Mouse (Mus musculus) kidney, embryonic 16.5 days (tissue): ENCODE data around the gene Rbm20. TPM values are rescaled to one million over a fixed set of nuclear protein-coding genes. Genes with fewer than 3 reads are reported as not detected.

Source experiments
- ATAC-seq: fragments of 200-750 bp; cut with Nextera tagmentation; 2 replicates; pipeline ENCODE4 v1.8.0; 2017; ENCODE audit warnings: moderate TSS enrichment; ENCODE audit not compliant: low FRiP score, low TSS enrichment
- H3K27ac ChIP-seq: fragments of 300-500 bp; sonication (generic); 2 replicates; pipeline ENCODE4 v1.5.1; 2014; ENCODE audit warnings: low read length
- H3K27me3 ChIP-seq: fragments of 300-500 bp; sonication (generic); 2 replicates; pipeline ENCODE4 v1.6.1; 2014; ENCODE audit warnings: low read length, control low read depth, mixed read lengths; ENCODE audit not compliant: insufficient read depth
- H3K36me3 ChIP-seq: fragments of 300-500 bp; sonication (generic); 2 replicates; pipeline ENCODE4 v1.6.1; 2014; ENCODE audit warnings: low read length, control low read depth, mixed read lengths; ENCODE audit not compliant: insufficient read depth
- H3K4me1 ChIP-seq: fragments of 300-500 bp; sonication (generic); 2 replicates; pipeline ENCODE4 v1.6.1; 2014; ENCODE audit warnings: low read length, control low read depth, mixed read lengths; ENCODE audit not compliant: insufficient read depth
- H3K4me2 ChIP-seq: fragments of 300-500 bp; sonication (generic); replicated peaks from 2 replicates; pipeline ENCODE4 v1.6.1; 2014; ENCODE audit warnings: low read depth, low read length
- H3K4me3 ChIP-seq: fragments of 300-500 bp; sonication (generic); 2 replicates; pipeline ENCODE4 v1.5.1; 2014; ENCODE audit warnings: mild to moderate bottlenecking, low read length
- H3K9ac ChIP-seq: fragments of 300-500 bp; sonication (generic); replicated peaks from 2 replicates; pipeline ENCODE4 v1.6.1; 2014; ENCODE audit warnings: low read length
- H3K9me3 ChIP-seq: fragments of 300-500 bp; sonication (generic); 2 replicates; pipeline ENCODE4 v1.6.1; 2016; ENCODE audit warnings: low read length, control low read depth
- WGBS: fragments of 180-500 bp; shearing (Covaris S2); extraction: QIAGEN DNeasy Blood & Tissue Kit; methylation state at CpG from one replicate; pipeline ENCODE4 v1.1.7; 2014; 5-methylcytosine and 5-hydroxymethylcytosine counted together
- polyA plus RNA-seq: library from polyadenylated mRNA; unstranded; fragments of >200 nt; fragmentation: Nextera tagmentation; extraction: Ambion mirVana; gene quantifications from 2 replicates; pipeline ENCODE4 v1.2.1, GENCODE M21; 2015

Rbm20 gene
- polyA plus RNA-seq, 1 experiment from 2014 or later: 2.5 TPM

DNA sequence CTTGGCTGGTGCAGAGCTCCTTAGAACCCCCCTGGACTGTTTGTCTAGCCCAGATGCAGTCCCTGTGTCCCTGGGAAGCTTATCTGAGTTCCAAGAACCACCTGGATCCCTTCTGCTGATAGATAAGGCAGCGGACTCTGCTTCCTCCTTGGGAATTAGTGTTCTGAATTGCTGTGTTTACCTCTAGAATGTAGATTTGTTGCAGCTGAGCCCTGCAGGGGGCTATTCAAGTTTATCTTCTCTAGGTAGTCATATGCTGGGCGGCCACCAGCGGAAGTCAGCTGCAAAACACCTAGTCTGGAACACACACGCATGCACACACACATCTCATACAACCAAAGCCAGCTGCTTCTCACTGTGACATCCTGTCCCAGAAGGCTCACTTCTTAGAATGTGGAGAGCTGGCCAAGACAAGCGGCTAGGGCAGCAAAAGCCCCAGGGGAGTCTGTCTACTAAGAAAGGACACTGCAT lies 213.7 kb downstream of the Rbm20 start:
- Histone ChIP-seq H3K9ac (no peak overlapping the region), H3K9me3 (no peaks in the 10 kb centered on the region), H3K4me1 (peaks cover 24% of the 10 kb centered on the region; the same call in 1 of the 2 replicates), H3K27ac (no peak overlapping the region), H3K4me2 (no peak overlapping the region), H3K4me3 (no peak overlapping the region), H3K36me3 (no peaks in the 10 kb centered on the region), H3K27me3 (no peaks in the 10 kb centered on the region)
- no peak for ATAC-seq
- WGBS: 72% methylated on average over 5 of the region's 5 CpGs

- Histone ChIP-seq H3K36me3 (no peaks in the 10 kb centered on the region), H3K27ac (peak overlapping the region; percentile 78), H3K4me1 (peaks cover 24% of the 10 kb centered on the region; the same call in 1 of the 2 replicates), H3K27me3 (no peaks in the 10 kb centered on the region), H3K9me3 (no peaks in the 10 kb centered on the region), H3K4me3 (no peak overlapping the region), H3K9ac (no peak overlapping the region), H3K4me2 (no peak overlapping the region)
- ATAC-seq: no peak
- WGBS: 96% methylated on average over 2 of the region's 2 CpGs
These were observed 214.5 kb downstream of the Rbm20 start for GRCm38 (mm10) chr19:53891569-53891968.

- WGBS: 42% methylated on average over 3 of the region's 3 CpGs
- Histone ChIP-seq H3K4me2 (no peak within 1 kb of the TSS; the same call in 1 of the 2 replicates), H3K36me3 (no peaks in the 10 kb centered on the region), H3K9me3 (no peaks in the 10 kb centered on the region), H3K4me1 (peaks cover 24% of the 10 kb centered on the region; the same call in 1 of the 2 replicates), H3K27ac (peak within 1 kb of the TSS; percentile 78), H3K9ac (no peak within 1 kb of the TSS), H3K4me3 (no peak within 1 kb of the TSS), H3K27me3 (no peaks in the 10 kb centered on the region)
- peak; percentile 82 for ATAC-seq
These were observed 215.0 kb downstream of the Rbm20 start, which contains the start of gene Pdcd4 for GRCm38 (mm10) chr19:53892061-53892460. Gene Pdcd4, plus strand, starts transcription at chr19:53892231.

GRCm38 (mm10) chr19:53892838-53893359 lies 215.8 kb downstream of the Rbm20 start:
- Histone ChIP-seq H3K9ac (no peak overlapping the region), H3K9me3 (no peaks in the 10 kb centered on the region), H3K27ac (peak overlapping the region; percentile 78; the same call in 1 of the 2 replicates), H3K4me1 (peaks cover 24% of the 10 kb centered on the region; the same call in 1 of the 2 replicates), H3K27me3 (no peaks in the 10 kb centered on the region), H3K4me3 (no peak overlapping the region), H3K36me3 (no peaks in the 10 kb centered on the region), H3K4me2 (no peak overlapping the region)
- WGBS: 61% methylated on average over 9 of the region's 9 CpGs
- no peak for ATAC-seq

DNA sequence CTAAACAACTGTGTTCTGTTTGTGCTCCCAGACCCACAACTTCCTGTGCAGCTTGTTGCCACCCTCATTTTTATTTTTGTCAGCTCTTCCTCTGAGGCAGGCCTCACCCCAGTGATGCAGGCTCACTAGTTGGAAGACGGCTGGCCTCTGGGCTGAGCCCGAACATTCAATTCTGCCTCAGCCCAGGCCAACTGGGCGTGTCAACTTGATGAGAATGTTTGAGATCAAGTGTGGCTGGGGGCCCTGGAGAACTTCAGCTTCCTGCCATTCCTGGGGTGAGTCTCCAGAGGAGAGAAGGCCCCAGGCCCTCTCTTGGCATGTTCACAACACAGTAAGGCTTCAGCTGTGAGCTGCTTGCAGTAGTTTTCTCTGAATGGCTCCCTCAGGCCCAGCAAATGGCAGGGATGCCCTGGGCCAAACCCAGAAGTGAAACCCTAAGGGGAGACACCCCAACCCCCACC lies 216.6 kb downstream of the Rbm20 start:
- H3K4me1 ChIP-seq: peaks cover 24% of the 10 kb centered on the region; the same call in 1 of the 2 replicates
- no peak overlapping the region for H3K4me3 ChIP-seq
- WGBS: 69% methylated on average over 3 of the region's 3 CpGs
- no peaks in the 10 kb centered on the region for H3K36me3 ChIP-seq
- no peak overlapping the region for H3K27ac ChIP-seq
- no peaks in the 10 kb centered on the region for H3K9me3 ChIP-seq
- no peaks in the 10 kb centered on the region for H3K27me3 ChIP-seq
- no peak overlapping the region for H3K4me2 ChIP-seq
- ATAC-seq: no peak
- no peak overlapping the region for H3K9ac ChIP-seq

DNA sequence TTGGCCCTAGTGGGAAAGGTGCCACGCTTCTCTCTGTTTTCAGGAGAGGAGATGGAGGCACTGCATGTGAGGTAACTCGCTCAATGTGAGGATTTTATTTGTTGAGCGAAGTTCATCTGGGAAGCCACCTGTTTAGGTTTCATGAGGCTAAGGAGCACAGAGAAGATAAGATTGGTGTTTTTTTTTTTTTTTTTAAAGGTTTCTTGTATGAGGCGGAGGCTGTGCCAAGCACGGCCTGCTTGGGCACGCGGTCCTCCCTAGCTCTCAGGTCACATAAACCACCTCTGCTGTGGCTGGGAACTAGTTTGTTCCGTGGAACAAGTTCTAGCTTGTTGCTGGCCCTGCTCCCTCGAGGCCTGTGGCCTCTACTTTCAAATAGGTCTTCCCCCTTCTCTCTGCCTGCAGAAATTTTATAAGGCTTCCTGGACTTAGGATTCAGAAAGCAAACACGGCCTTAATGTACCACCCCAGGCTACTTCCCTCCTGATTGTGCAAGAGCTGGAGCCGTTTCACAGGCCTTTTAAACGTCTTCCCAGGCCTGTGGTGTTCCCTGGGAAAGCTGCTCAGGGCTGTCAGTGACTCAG lies 217.5 kb downstream of the Rbm20 start:
- H3K4me3 ChIP-seq: no peak overlapping the region
- H3K9me3 ChIP-seq: no peaks in the 10 kb centered on the region
- H3K27ac ChIP-seq: no peak overlapping the region
- H3K4me1 ChIP-seq: peaks cover 24% of the 10 kb centered on the region; the same call in 1 of the 2 replicates
- H3K27me3 ChIP-seq: no peaks in the 10 kb centered on the region
- no peaks in the 10 kb centered on the region for H3K36me3 ChIP-seq
- ATAC-seq: no peak
- WGBS: 71% methylated on average over 12 of the region's 12 CpGs
- H3K4me2 ChIP-seq: no peak overlapping the region
- H3K9ac ChIP-seq: no peak overlapping the region

DNA sequence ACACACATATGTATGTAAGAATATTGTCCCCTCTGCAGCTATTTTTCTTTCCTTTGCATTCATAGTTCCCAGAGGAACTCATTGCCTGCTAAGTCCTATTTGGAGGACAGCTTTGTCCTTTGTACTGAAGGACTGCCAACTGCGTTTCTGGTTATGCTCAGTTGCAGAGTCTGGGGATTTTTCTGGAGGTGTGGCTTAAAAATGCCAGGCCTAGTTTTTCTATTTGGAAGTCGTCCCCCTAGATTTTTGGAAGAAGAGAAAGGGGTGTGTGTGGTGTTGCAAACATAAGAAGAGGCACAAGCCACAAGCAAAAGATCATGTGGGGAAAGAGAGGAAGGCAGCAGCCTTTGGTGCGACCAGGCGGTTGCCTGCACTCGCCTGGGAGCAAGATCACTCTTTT lies 220.9 kb downstream of the Rbm20 start:
- Histone ChIP-seq H3K9ac (no peak overlapping the region), H3K27ac (no peak overlapping the region), H3K9me3 (no peaks in the 10 kb centered on the region), H3K4me2 (no peak overlapping the region), H3K36me3 (no peaks in the 10 kb centered on the region), H3K4me1 (peaks cover 19% of the 10 kb centered on the region), H3K27me3 (no peaks in the 10 kb centered on the region), H3K4me3 (no peak overlapping the region)
- no peak for ATAC-seq
- 81% methylated on average over 5 of the region's 5 CpGs for WGBS

DNA sequence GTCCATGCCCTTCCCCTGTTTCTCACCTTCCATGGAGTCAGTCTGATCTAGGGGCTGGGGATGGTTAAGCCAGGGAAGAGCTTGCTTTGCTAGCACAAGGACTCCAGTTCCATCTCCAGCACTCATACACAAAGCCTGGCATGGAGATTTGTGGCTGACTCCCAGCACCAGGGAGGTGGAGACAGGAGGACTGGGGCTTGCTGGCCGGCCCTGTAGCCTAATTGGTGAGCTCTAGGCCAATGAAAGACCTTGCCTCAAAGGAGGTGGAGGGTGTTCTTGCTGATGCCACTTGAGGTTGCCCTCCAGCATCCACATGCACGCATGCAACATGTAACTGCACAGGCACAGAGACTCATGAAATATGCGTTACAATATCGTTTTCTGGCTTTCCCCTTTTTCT lies 221.4 kb downstream of the Rbm20 start:
- Histone ChIP-seq H3K27me3 (no peaks in the 10 kb centered on the region), H3K4me2 (no peak overlapping the region), H3K4me1 (peaks cover 14% of the 10 kb centered on the region), H3K27ac (no peak overlapping the region), H3K36me3 (no peaks in the 10 kb centered on the region), H3K9me3 (no peaks in the 10 kb centered on the region), H3K4me3 (no peak overlapping the region), H3K9ac (no peak overlapping the region)
- 62% methylated on average over 4 of the region's 4 CpGs for WGBS
- no peak for ATAC-seq

DNA sequence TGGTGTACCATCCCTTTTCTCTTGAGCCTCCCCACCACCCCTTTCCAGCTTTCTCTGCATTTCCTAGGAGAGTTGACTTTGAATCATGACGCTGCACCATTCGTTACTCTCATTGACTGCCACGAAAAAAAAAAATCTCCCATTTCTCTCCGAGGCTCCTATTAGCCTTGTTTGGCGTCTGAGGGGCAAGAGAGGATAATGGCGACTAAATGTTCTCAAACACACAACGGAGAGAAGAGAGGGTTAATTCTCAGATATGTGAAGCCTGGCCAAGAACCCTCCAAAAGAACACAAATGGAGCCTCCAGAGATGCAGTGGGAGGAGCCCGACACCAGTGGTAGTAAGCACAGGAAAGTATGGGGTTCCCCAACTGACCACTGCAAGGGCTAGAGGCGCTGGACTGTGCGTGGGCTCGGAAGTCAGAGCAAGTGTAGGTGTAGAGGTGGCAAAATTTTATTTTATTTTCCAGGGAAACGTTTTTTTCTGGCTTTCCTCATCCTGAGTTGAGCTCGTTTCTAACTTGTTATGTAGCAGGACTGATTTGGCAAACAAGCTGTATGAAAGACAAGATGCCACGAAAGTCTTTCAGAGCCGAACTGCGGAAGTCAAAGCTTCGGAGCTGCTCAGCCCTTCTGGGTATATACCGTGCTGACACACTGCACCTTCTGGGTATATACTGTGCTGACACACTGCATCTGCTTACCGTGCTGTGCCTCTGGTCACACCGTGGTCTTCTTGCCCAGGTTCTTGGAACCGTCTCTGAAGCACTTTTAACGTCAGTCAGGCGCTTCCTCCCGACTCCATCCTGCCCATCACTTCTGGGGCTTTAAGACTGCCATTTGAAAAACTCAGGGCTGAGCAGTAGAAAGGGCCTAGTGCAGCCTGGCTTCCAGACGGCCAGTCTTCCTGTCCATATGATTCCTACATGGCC lies 222.1 kb downstream of the Rbm20 start:
- no peak overlapping the region for H3K4me3 ChIP-seq
- no peak overlapping the region for H3K9ac ChIP-seq
- 74% methylated on average over 25 of the region's 25 CpGs for WGBS
- H3K9me3 ChIP-seq: no peaks in the 10 kb centered on the region
- H3K4me2 ChIP-seq: no peak overlapping the region
- no peaks in the 10 kb centered on the region for H3K27me3 ChIP-seq
- no peak for ATAC-seq
- no peaks in the 10 kb centered on the region for H3K36me3 ChIP-seq
- no peak overlapping the region for H3K27ac ChIP-seq
- peaks cover 8% of the 10 kb centered on the region for H3K4me1 ChIP-seq
